Mouse (Mus musculus) kidney, postnatal 10 days (tissue): Measurements from ENCODE around the gene Pard3b.

Source experiments
- DNase-seq: peaks from one replicate; pipeline ENCODE4 v3.0.0; 2021; ENCODE audit warnings: mixed read lengths

The Pard3b gene

DNA sequence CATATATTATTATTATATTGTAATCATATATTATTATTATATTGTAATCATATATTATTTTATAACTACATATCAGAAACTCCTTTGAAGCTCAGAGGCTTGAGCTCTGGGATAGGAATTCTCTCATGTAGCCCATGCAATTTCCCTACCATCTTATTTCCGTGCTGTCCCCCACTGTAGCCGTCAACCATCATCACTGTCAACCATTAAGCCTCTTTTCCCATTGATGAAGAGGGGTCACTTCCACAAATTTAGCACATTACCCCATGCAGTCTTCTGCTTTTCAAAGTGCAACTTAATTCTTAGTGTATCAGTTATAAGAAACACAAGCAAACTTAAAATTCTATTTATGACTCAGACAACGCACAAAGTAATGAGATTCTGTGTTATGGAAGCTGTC, 873.1 kb downstream of the Pard3b start:
- DNase-seq, result no peak

DNA sequence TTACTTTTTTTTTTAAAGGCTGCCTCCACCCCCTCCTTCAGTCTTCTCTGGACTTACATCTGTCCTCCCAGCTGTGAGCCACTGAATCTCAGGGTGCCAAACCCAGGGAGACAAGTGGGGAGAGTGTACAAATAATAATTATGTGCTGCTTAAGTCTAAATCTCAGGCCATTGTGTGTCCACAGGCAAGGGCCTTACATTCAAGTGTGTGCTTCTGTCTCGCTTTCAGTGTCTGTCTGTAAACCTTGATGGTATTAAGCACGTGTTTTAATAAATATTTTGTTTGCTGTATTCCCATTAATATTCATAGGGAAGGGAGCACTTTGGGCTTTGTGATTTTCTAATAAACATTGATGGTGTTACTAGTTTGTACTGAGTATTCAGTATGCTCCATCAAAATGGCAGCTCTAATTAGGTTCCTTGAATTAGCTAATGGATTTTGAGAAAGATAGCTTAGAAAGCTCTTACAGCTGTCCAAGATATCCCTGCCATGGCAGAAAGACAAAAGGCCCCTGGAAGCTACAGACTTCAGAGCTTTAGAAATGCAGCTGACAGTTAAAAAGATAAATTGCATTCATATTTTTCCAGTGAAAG, 880.1 kb downstream of the Pard3b start:
- no peak for DNase-seq

- no peak for DNase-seq
These were observed 882.7 kb downstream of the Pard3b start for GRCm38 (mm10) chr1:62521368-62521767.

DNA sequence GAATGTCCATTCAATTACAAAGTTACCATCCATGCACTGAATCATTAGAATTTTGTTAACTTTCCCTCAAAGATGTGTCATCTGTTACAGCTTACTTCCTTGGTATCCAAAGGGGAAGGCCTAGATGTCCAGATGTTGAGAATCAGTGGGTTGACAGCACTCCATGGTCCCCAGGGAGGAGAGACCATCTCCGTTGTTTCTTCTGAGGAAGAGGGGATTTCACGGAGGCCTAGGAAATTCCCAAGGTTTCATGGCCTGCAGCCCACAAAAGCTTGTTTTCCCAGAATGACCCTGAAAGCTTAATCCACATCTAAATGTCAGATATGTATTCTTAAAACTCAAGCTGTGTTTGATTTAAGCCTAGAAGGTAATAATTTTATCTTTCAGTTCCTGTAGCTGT, 884.1 kb downstream of the Pard3b start:
- DNase-seq, result peak; percentile 66

- no peak for DNase-seq
These were observed 889.2 kb downstream of the Pard3b start for GRCm38 (mm10) chr1:62527788-62528187.

DNA sequence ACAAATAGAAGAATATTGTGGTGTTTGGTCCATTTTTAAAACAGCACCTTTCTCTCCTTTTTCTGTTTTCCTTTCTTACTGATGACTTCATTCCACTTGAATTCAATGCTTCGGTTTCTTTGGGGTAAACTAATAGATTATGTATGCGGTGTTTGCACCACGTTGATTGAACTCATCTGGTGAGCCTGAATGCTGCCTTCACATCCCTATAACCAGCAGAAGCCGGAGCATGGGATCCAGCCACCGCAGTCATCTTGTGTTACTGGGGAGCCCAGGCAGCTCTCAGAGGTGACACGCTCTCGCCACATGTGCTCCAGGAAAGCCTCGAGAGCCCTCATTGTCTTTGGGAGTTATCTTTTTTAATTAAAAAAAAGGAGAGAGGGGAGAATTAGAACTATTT, 891.3 kb downstream of the Pard3b start:
- DNase-seq, result no peak

DNA sequence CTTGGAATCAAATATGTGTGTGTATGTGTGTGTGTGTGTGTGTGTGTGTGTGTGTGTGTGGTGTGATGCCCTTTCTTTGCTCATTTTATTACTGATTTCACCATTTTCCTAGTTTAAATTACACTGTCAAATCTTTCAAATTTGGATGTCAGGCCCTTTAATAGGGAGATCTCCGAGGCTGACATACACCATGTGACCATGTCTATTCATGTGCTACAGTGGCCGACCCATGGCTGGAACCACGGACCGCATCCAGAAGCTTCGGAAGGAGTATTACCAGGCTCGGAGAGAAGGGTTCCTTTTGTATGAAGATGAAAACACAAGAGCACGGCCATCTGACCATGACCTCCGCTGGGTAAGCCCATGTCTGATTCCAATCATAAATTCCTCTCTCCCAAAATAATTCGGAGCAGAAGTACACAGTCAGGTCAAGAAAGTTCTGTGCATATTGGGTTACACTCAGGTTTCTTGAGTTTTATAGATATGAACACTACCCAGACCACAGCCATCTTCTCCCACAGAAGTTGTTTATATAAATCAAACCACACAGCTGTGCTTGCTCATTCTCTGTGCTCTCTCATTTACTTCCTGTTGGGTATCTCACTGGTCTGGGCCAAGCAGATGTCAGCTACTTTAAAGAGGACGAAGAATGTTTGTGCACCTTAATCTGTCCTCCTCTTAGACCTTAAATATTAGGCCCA, 894.0 kb downstream of the Pard3b start:
- DNase-seq, result no peak

DNA sequence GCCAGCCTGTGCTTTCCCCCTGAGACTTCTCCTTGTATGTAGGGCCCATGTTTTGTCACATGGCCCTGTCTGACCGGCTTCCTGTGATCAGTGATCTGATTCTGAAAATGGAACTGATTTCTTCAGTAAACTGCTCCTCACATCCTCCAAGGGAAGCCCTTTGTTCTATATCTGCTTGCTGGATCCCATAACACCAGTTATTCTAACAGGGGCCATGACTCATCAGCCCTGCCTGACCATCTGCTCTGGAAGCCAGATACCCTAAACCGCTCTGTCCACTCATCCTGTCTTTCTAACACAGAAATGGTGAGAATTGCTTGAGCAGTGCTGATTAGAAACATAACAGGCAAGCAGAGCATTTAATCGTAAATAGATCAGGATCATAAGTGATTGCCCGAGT, 910.3 kb downstream of the Pard3b start:
- DNase-seq, result no peak

DNA sequence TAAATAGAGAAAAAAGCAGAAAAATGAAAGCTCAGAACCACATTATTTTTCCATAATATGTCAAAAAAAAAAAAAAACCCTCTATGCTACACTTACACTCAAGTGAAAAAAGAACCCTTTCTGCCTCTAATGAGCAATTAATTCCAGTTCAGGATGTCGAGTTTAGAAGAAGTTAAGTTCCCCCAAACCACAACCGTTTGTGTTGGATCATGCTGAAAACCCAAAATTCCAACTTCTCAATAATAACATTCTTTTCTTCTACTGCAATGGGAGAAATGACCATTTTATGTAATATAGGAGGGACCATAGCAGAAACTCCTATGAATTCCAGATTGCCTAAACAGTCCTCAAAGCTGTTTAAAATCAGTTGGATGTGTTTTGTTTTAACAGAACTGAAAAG, 911.9 kb downstream of the Pard3b start:
- DNase-seq, result no peak

GRCm38 (mm10) chr1:62551516-62551915, 912.9 kb downstream of the Pard3b start:
- DNase-seq, result no peak

- DNase-seq, result no peak
These were observed 917.2 kb downstream of the Pard3b start for GRCm38 (mm10) chr1:62555838-62556237.

DNA sequence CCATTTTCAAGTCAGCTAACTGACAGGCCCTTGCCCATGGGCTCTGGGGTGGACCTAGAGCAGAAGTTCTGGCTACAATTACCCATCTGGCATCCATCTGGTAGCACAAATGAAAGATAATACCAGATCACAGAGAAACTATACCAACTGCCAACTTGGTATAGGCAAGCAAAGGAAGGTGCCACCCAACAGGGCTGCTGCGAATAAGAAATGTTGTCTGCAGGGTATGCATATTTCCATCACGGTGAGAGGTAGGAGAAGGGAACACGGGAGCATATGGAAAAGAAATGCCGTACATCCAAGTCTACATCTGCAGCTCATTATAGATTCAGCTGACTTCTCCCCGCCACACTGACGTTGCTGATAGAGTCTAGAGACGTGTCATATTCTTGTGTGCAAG, 924.4 kb downstream of the Pard3b start:
- DNase-seq, result no peak

- no peak for DNase-seq
These were observed 925.9 kb downstream of the Pard3b start for GRCm38 (mm10) chr1:62564245-62565119.

DNA sequence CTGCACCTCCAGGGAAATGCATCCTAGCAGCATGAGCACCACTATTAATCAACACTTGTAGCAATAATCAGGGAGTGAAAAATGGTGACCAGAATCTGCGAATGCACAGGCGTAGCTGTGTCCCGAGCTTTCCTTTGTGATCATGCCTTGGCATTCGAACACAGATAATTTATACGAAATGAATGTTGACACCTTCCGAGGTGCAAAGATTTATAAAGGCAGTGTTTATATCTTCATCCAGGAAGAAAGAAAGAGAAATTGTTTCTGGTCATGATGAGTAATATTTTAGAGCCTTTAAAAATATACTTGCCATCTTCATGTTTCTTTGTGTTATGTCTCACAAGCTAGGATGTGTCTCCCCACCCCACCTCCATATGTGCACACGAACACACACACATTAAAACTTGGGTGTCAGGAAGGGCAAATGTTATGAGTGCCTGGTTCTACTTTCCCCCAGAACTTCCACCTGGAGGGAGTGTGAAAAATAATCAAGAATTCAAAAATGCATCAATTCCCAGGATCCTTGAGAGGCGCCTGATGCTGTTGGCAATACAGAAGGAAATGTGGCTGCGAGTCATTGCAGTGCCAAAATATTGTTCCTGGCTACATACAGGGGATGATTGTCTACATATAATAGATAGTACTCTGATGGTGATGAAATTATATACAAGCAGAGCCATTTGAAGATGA, 926.6 kb downstream of the Pard3b start:
- DNase-seq, result no peak

- no peak for DNase-seq
These were observed 928.0 kb downstream of the Pard3b start for GRCm38 (mm10) chr1:62566596-62566995.

DNA sequence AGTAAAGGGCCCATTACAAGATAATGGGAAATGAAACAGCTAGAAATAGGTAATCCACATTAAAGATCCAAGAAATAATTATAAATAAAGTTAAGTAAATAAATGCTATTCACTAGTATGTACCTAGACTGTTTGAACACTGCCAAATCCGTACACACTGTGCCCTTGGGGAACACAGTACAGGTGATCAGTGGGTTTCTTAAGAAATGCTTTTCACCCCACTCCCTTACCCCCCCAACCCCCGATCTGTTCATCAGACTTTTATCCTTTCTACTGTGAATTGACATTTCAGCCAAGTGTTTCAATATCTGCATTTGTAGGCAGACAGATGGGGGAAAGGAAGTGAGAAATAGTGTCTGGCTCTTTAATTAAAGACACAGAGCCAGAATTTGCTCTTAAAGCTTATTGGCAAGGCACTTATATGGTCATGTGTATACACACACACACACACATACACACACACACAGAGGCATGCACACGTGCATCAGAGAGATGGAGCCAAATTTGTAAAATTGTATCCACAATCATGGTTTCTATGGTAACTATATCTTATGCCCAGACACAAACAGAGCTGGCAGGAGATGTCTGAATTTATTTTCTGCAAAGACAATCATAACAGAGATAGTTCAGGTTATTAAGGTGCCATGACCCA, 938.4 kb downstream of the Pard3b start:
- no peak for DNase-seq

- DNase-seq, result peak; percentile 24
These were observed 940.6 kb downstream of the Pard3b start for GRCm38 (mm10) chr1:62579024-62579765.

GRCm38 (mm10) chr1:62580314-62580935, 941.8 kb downstream of the Pard3b start:
- DNase-seq, result no peak

DNA sequence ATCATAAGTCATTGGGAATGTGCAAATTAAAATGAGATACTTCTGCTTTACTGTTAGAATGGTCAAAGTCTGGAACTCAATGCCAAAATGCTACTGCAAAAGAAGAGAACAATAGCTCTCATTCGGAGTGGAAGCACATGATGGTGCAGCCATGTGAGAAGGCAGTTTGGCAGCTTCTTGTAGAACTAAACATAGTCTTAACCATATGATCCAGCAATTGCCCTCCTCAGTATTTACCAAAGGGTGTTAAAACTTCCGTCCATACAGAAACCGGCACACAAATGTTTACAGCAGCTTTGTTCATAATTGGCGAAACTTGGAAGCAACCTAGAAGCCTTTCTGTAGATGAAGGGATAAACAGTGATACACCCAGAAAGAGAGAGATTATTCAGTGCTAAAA, 943.9 kb downstream of the Pard3b start:
- no peak for DNase-seq

- DNase-seq, result no peak
These were observed 948.9 kb downstream of the Pard3b start for GRCm38 (mm10) chr1:62587536-62587935.

DNA sequence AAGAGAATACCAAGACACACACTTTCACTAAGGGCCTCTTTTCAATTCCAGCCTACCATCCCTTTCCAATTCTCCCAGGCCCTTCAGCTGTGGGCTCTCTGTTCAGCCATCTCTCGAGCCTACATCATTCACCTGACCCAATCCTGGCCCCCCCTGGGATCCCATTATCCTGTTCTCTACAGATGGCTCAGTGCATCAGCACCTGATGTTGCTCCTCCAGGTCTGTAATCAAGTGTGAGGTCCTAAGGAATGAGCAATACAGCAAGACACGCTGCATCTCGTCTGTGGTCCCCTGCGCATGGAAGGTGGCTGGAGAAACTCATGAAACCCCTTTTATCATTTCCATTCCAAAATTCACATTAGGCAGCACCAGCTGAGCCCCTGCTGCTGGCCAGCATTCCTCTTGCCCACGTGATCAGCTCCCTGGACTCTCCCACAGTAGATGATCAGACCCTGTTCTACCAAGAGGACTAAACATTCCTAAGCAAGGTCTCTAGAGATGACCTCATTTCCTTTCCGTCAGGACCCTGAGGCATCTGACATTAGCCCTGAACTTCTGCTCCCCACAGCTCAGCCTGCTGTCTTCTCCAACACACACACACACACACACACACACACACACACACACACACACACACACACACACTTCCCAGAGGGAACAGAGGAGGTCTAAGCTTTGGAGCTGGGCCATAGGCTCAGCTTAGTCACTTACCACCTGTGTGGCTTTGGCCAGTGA, 952.8 kb downstream of the Pard3b start:
- DNase-seq, result peak; percentile 61
